Mouse (Mus musculus): Measurements from ENCODE around the gene Cd69.

Cd69 gene

DNA sequence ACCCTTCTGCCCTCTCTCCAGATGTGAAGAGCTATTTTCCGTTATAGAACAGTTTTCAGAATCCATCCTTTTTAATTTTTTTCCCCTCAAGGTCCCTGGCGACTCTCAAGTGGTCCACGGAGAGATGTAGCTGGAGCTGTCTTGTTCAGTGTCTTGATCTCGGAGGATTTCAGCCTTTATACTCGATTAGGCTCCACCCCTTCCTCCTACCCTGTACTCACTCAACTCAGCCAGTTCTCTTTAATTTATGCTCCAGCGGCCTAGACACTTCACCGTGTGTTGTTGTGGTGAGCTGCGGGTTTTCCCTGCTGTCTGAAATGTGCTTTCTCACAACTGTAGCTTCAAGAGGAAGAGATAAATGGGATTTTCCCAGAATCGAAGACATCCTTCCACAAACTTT is at the start of gene Cd69:
TSS of gene Cd69 (minus strand) at position 217 of the 400 bp plus-strand sequence.
- DNase-seq, result no peak

DNA sequence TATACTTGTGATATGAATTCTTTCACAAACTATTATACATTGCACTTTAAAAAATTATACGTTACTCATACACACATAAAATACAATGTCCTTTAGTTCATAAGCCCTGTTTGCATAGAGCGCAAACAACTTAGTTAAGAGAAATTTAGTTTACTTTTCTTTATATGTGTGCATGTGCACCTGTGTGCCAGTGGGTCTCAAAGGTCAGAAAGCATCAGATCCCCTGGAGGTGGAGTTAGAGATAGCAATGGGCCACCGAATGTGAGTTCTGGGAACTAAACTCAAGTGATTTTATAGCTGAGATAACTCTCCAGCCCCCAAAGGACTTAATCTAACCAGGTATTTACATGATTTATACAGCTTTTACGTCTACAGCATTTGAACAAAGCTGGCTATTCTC is 44.1 kb upstream of the Cd69 start:
- DNase-seq, result no peak

- DNase-seq, result no peak
Observed at GRCm38 (mm10) chr6:129318395-129318794, 43.2 kb upstream of the Cd69 start.

DNA sequence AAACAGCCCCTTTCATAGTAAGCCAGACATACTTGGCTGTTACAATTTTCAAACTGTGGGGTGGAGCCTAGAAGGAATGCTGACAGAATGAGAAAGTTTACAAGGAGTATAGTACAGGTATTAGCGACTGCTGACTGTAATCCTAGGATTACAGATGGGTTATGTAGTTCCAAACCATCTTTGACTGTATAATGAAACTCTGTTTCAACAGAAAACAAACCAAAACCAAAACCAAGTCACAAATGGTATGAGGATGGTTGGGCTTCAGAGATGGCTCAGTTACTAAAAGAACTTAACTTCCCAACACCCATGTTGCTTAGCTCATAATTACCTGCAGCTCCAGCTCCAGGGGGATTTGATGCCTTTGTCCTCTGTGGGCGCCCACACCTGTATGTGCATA is 41.2 kb upstream of the Cd69 start:
- DNase-seq, result no peak

GRCm38 (mm10) chr6:129315698-129316097 is 40.5 kb upstream of the Cd69 start:
- no peak for DNase-seq

GRCm38 (mm10) chr6:129314655-129315168 is 39.5 kb upstream of the Cd69 start:
- DNase-seq, result no peak

DNA sequence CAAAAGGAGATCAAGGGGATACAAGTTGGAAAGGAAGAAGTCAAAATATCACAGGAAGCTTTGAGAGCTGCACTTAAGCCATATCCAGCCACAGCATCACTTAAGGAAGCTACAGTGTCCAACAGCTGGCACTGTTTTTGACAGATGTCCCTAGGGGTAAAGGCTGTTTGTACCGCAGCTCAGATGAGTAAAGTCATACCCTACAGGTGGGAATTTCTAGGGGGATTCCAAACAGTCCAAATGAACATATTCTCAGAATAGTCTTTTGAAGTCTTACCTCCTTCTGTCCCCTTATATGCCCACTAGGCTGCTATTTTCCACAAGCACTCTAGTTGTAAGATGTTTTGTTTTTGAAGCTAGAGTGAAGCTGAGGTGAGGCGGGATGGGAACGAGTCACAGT is 37.3 kb upstream of the Cd69 start:
- DNase-seq, result no peak

DNA sequence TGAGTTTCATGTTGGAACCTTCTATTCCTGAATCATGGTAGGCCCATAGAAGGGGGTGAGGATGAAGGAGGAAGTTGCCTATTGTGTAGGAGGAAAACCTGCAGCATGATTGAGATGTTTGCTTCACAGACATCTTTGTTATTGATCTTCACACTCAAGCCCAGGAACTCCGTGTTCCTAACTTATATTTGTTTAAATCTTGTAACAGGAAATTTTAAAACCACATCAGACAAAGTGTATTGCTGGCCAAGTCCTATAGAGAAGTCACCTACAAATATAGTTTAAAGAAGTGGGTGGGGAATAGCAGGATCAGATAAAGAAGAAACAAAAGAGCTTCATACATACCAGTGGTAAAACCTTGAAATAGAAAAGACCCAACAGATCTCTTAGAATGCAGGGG is 28.9 kb upstream of the Cd69 start:
- no peak for DNase-seq

GRCm38 (mm10) chr6:129288708-129289107 is 13.5 kb upstream of the Cd69 start:
- DNase-seq, result no peak

GRCm38 (mm10) chr6:129284384-129285104 is 9.3 kb upstream of the Cd69 start:
- DNase-seq, result no peak

- DNase-seq, result no peak
Observed at GRCm38 (mm10) chr6:129283271-129283670, 8.0 kb upstream of the Cd69 start.

GRCm38 (mm10) chr6:129276483-129276882 is 1.2 kb upstream of the Cd69 start:
- DNase-seq, result no peak

GRCm38 (mm10) chr6:129275624-129276203 is 478 bp upstream of the Cd69 start:
- no peak for DNase-seq

DNA sequence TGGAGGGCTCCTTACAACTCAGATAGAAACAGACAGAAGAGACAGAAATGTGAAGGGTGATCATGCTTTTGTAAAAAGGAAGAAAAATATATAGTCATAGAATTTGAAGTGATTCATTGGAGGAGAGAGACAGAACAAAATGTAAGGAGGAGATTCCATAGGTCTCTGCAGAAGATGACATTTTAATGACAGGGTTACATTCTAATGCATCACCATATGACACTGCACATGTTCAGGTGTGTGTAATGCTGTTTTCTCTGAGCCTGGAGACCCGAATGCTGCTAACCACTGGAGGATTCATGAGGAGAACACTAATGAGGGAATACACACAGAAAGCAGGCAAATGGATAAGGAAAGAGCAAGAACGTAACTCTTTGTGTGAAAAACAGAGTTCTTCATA is 760 bp downstream of the Cd69 start:
- DNase-seq, result no peak

GRCm38 (mm10) chr6:129273662-129274061 is 1.6 kb downstream of the Cd69 start:
- DNase-seq, result no peak

DNA sequence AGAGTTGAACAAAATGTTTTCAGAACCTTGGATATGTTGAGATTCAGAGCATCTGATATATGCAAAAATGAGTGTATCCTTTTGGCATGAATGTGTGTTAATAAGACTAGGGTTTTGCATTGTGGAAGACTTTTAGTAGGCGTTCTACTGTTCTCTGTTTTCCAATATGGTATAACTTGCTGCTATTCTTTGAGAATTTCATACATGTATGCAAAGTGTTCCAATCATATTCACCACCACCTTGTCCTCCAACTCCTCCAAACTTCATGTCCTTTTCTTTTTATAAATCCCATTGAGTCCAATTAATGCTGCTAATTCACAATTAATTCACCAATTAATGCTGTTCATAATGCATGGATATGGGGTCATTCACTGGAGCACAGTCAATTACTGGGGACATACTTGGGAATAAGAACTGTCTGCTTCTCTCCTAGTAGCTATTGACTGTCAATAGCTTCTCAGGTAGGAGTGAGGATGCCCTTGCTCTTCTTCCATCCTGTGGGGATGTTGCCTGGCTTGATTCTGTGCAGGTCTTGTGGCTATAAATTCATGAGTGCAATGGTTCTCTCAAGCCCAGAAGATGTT is 8.7 kb downstream of the Cd69 start:
- no peak for DNase-seq

- DNase-seq, result no peak
Observed at GRCm38 (mm10) chr6:129265821-129266220, 9.4 kb downstream of the Cd69 start.

DNA sequence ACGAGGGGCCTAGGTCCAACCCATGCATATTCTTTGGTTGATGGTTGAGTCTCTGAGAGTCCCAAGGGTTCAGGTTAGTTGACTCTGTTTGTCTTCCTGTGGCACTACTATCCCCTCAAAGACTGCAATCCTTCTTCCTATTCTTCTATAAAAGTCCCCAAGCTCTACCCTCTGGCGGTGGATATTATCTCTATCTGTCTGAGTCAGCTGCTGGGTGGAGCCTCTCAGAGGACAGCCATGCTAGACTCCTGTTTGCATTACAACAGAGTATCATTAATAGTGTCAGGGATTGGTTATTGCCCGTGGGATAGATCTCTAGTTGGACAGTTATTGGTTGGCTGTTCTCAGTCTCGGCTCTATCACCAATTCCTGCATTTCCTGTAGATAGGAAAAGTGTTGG is 14.3 kb downstream of the Cd69 start:
- DNase-seq, result no peak

DNA sequence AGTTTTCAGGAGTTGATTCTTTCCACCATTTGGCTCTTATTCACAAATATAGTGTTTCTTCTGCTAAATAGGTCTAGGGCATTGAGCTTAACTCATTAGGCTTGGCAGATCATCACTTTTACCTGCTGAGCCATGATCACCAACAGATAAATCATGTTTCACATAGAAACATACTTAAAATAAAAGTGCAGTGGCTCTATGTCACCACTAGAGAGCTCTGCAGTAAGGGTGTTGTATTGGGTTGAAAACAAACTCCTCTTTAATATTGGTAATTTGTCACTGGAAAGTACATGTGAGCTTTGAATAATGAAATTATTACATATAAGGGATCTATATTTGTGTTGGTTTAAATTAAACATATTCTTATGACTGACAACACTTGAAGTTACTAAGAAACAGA is 15.2 kb downstream of the Cd69 start:
- no peak for DNase-seq

DNA sequence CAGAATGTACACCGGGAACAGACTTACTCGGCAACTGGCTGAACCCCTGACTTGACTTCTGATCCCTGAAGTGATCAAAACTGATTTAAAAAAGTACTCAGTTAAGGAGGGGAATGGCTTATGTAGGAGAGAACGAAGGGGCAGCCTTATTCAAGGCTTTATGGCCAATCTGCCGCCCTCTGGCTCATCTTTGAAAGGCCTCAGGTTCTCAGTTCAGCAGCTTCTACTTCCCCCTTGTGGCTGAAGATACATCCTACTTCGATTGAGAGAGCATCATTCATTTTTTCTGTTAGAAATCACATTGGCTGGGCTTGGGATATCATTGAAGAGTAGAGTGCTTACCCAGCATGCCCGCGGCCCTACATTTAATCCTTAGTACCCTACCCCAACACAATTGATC is 19.2 kb downstream of the Cd69 start:
- DNase-seq, result no peak

DNA sequence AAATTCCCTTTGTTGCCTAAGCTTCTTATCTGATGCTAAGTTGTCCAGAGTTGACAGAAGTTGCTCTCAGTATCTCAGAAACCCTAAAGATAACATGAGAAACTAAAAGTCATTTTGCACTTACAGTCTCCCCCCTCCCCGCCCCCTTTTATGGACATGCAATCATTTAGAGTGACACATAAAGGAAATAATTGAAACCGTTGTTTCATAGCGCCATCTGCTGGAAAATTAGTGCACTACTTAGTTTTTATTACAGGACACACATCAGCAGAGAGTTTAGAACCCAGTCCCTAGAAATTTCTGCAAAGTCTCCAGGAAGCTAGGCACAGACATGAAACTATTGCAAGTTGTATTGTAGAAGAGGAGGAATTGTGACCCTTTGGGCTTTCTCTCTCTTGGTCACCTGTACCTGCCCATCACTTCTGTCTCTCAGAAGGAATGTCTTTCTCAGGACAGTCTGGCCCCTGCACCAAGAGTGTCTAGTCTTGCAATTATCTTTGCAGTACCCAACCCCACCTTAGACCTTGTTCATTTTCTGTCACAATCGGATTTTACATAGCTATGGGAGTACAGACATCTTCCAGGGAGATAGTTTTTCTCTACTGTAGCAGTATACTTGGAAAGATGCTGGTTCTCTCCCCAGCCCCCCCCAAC is 20.2 kb downstream of the Cd69 start:
- no peak for DNase-seq

DNA sequence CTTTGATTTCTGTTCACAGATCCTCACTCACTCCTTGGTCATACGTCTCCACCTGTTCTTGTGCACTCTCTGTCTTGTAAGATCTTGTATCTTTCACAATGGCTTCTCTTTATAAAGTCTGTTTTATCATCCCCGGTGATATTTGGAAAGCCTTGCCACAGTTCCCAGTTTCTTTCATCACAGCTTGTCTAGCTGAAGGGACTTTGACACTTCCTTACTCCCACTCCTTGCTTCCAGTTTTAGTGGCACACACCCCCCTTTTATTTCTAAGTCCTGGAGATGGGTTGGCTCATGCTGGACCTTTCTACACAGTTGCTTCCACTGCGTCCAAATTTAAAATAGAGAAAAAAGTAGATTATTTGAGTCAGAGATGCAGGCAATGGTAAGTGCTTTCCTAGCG is 20.9 kb downstream of the Cd69 start:
- DNase-seq, result no peak

GRCm38 (mm10) chr6:129248243-129248642 is 27.0 kb downstream of the Cd69 start:
- no peak for DNase-seq

- no peak for DNase-seq
Observed at GRCm38 (mm10) chr6:129246992-129247391, 28.2 kb downstream of the Cd69 start.

Data from right cerebral cortex, postnatal 25 days (tissue).